Mouse (Mus musculus): ENCODE measurements around the gene Olfr371.

Gene Olfr371

DNA sequence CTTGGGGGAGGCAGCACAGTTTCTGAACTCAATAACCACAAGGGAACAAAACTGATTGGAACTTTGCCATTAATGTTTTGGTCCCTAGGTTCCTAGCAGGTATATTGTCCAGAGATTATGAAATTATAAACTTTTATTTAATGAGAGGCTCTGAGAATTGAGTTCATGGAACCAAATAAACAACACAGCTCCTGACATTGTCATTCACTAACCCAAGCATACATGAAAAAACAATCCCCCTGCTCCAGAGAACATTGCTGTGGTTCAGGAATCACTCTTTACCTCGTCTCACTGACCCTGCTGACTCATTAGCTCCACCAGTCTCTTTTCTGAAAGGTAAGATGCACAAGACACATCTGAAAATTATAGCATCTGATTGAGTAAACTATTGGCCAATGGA, at the start of gene Olfr371:
Gene Olfr371 (plus strand): TSS at position 301 of the 400 bp plus-strand sequence.
- no peak for DNase-seq

DNA sequence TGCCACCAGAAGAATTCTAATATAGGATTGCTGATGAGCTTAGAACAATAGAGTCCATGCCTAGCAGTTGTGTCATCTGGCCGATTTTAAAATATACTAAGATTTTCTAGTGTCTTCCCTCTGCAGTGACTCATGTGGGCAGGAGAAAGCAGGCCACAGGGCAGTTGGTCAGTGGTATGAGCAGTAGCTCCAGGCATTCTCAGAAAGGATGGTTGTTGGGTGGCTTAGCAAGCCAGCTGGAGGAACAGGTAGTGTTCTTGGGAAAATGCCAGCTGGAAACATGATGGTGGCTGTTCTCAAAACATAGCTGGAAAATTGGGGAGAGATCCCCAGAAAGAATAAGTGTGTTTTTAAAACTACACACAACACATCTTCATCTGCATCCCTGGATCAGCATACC, 33.4 kb upstream of the Olfr371 start:
- no peak for DNase-seq

DNA sequence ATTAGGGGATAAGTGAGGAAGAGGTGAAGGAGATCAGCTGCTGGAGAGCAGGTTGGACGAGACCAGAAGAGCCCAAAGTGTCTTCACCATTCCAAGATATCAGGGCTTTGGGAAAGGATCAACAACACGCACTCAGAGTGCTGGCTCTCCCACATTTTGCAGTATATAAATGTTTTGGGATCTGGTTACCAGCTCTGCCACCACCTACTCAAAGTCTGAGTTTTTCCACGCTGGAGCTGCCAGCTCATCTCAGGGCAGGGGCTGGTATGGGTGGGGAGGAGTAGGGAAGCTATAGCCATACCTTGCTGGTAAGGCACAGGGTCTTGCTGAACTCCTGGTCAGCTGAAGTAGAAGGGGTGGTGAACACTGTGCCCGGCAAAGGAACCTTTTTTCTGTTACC, 5.6 kb upstream of the Olfr371 start:
- no peak for DNase-seq

DNA sequence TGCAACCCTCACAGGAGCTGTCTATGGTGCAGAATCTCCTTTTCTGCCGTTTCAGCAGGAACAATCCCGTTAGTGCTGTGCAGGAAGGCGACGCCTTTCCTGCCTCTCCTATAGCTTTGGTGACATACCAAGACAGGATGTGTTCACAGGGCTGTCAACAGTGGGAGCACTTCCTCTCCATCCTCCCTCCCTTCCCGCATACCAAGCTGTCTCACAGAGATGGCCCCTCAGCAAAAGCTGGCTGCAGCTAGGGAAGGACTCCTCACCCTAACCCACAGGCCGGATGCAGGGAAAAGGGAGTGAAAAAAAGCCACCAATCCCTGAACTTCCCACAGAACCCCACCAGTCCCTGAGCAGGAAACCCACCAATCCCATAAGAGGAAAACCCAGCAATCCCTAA, 4.8 kb upstream of the Olfr371 start:
- no peak for DNase-seq

DNA sequence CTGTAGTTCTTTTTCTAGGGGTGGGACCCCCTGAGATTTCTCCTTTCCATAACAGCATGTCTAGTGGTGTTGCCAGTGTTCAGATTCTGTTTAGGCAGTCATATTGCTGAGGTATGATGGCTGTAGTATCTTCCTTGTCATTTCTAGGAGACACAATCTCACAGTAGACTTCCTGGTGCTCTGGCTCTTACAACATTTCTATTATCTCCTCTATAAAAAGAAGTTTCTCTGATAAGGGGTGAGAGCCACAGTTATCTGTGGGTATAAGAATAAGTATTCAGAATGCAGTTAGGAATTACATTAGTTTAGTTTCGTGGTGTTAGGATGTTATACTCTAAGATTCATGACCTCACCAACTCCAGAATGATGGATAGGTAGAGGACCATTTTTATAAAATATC, 1.5 kb downstream of the Olfr371 start:
- DNase-seq: no peak
